Mouse (Mus musculus) large intestine, adult 2 months (tissue): ENCODE results near the gene Sdsl. TPM values are rescaled to one million over a fixed set of nuclear protein-coding genes. Genes with fewer than 3 reads are reported as not detected.

Experiments
- polyA plus RNA-seq: library from polyadenylated mRNA; depleted of rRNA; stranded (reverse); fragments of >200 nt; gene quantifications from 2 replicates; pipeline ENCODE4 v1.2.3, GENCODE M21; 2012; rRNA removed

The Sdsl gene
- polyA plus RNA-seq, 1 experiment, result 23.2 TPM

Other genes with a start within 250 kb of the Sdsl start
- gene Lhx5, start 41.1 kb downstream of the Sdsl start, polyA plus RNA-seq, result 0.10 and 0.16 TPM in 2 replicates
- not detected in 2 replicates for gene Sds, start 3.7 kb upstream of the Sdsl start, polyA plus RNA-seq
- gene Plbd2, start 30.8 kb upstream of the Sdsl start, polyA plus RNA-seq, result 13.9 and 14.6 TPM in 2 replicates
- gene Slc8b1, start 38.4 kb upstream of the Sdsl start, polyA plus RNA-seq, result 10.9 and 13.0 TPM in 2 replicates
- gene Tpcn1, start 115.9 kb upstream of the Sdsl start, polyA plus RNA-seq, result 41.7 and 63.5 TPM in 2 replicates
- 0.40 and 0.41 TPM in 2 replicates for gene Iqcd, start 116.2 kb upstream of the Sdsl start, polyA plus RNA-seq
- 12.4 and 13.2 TPM in 2 replicates for gene Rita1, start 139.8 kb upstream of the Sdsl start, polyA plus RNA-seq
- gene Ddx54, start 139.9 kb upstream of the Sdsl start, polyA plus RNA-seq, result 35.2 and 40.2 TPM in 2 replicates
- not detected in 2 replicates for gene Cfap73, start 161.4 kb upstream of the Sdsl start, polyA plus RNA-seq
- gene Rasal1, start 176.0 kb upstream of the Sdsl start, polyA plus RNA-seq, result 0.79 and 1.2 TPM in 2 replicates
- 19.7 and 20.8 TPM in 2 replicates for gene Dtx1, start 239.1 kb upstream of the Sdsl start, polyA plus RNA-seq